ENCODE assay signal across 9 mouse cellular contexts in genomic region chr11:58954170-58954419, GRCm38 (mm10). TPM values are rescaled to one million over a fixed set of nuclear protein-coding genes. Genes with fewer than 3 reads are reported as not detected.
DNase-seq lines count a peak whose midpoint lies in the region; ATAC-seq lines count a peak whose summit lies in the region.
"Not testable (repeated sequence)": the region's sequence is repeated elsewhere in the genome, so short reads cannot be mapped to it uniquely, and the experiment has no call there.
"Had no signal": no experiment of that assay in that cellular context is flagged by ENCODE, and none has a peak within 500 bp of the region (broad histone marks: within the 10 kb centered on the region; RNA-seq: fewer than 3 reads in every experiment).

No protein-coding gene starts in this region.

- peak overlapping the region; percentile 76 for H3K4me3 ChIP-seq in brown adipose tissue, adult 24 weeks (ENCODE audit: insufficient read depth, low read depth, low read length)
- H3K4me3 ChIP-seq in forebrain, embryonic 12.5 days (replicated peaks) = peak overlapping the region; percentile 71
- H3K4me3 ChIP-seq in heart, embryonic 16.5 days (ENCODE audit: low read length) = peak overlapping the region; percentile 78
- peak overlapping the region; percentile 66 for H3K4me3 ChIP-seq in intestine, embryonic 16.5 days (ENCODE audit: low read length)
- H3K4me3 ChIP-seq in limb, embryonic 15.5 days = peak overlapping the region; percentile 74
- peak overlapping the region; percentile 95 for H3K4me3 ChIP-seq in macrophage (ENCODE audit: inconsistent target)
- peak overlapping the region; percentile 83 for H3K4me3 ChIP-seq in neural tube, embryonic 14.5 days (ENCODE audit: low read depth, low read length)

- H3K4me2 ChIP-seq in forebrain, embryonic 12.5 days = peak overlapping the region; percentile 92
- peak overlapping the region; percentile 96 for H3K4me2 ChIP-seq in heart, embryonic 16.5 days (ENCODE audit: low read depth, low read length)
- H3K4me2 ChIP-seq in intestine, embryonic 16.5 days (ENCODE audit: low read depth, low read length) = peak overlapping the region; percentile 96
- peak overlapping the region; percentile 91 for H3K4me2 ChIP-seq in limb, embryonic 15.5 days
- H3K4me2 ChIP-seq in neural tube, embryonic 14.5 days (ENCODE audit: low read depth, low read length) = peak overlapping the region; percentile 84

- WGBS in forebrain, embryonic 12.5 days = under 1% methylated on average over 13 of the region's 17 CpGs
- WGBS in heart, embryonic 16.5 days = 0% methylated on average over 13 of the region's 17 CpGs
- WGBS in intestine, embryonic 16.5 days = 1% methylated on average over 17 of the region's 17 CpGs
- WGBS in limb, embryonic 15.5 days = 0% methylated on average over 17 of the region's 17 CpGs
- 0% methylated on average over 8 of the region's 17 CpGs for WGBS in macrophage (ENCODE audit: missing documents)
- 0% methylated on average over 17 of the region's 17 CpGs for WGBS in neural tube, embryonic 14.5 days

- H3K9me3 ChIP-seq in forebrain, embryonic 12.5 days; heart, embryonic 16.5 days (replicated peaks; ENCODE audit: control insufficient read depth, low read length); intestine, embryonic 16.5 days (ENCODE audit: control insufficient read depth, low read length); limb, embryonic 15.5 days; neural tube, embryonic 14.5 days (ENCODE audit: control insufficient read depth, low read length): not testable (repeated sequence)

- not testable (repeated sequence) for ATAC-seq in forebrain, embryonic 12.5 days (ENCODE audit: low FRiP score); heart, embryonic 16.5 days (replicated peaks; ENCODE audit: extremely low read depth, insufficient read depth, low FRiP score); intestine, embryonic 16.5 days; limb, embryonic 15.5 days (ENCODE audit: insufficient number of reproducible peaks, low FRiP score, low TSS enrichment, low read depth)
- ATAC-seq in neural tube, embryonic 14.5 days (ENCODE audit: low read depth) = peak; percentile 31

- H3K36me3 ChIP-seq in forebrain, embryonic 12.5 days (replicated peaks); heart, embryonic 16.5 days (ENCODE audit: control insufficient read depth, insufficient read depth); intestine, embryonic 16.5 days (ENCODE audit: control insufficient read depth, insufficient read depth, low read length); limb, embryonic 15.5 days; macrophage (ENCODE audit: inconsistent target); neural tube, embryonic 14.5 days (ENCODE audit: control insufficient read depth, insufficient read depth, low read length): not testable (repeated sequence)

- H3K27ac ChIP-seq in brown adipose tissue, adult 24 weeks (replicated peaks; ENCODE audit: low read depth, low read length) = peak overlapping the region; percentile 76
- peak overlapping the region; percentile 100 for H3K27ac ChIP-seq in forebrain, embryonic 12.5 days
- peak overlapping the region; percentile 100 for H3K27ac ChIP-seq in heart, embryonic 16.5 days (ENCODE audit: low read length)
- peak overlapping the region; percentile 90 for H3K27ac ChIP-seq in intestine, embryonic 16.5 days (ENCODE audit: low read length)
- peak overlapping the region; percentile 98 for H3K27ac ChIP-seq in limb, embryonic 15.5 days
- H3K27ac ChIP-seq in macrophage = peak overlapping the region; percentile 95
- H3K27ac ChIP-seq in neural tube, embryonic 14.5 days (ENCODE audit: low read depth, low read length) = peak overlapping the region; percentile 100

- DNase-seq in urinary bladder, adult 2 months (ENCODE audit: low spot score) = peak; percentile 48

- not testable (repeated sequence) for H3K4me1 ChIP-seq in brown adipose tissue, adult 24 weeks (ENCODE audit: control insufficient read depth, insufficient read depth, insufficient read length, low read length)
- H3K4me1 ChIP-seq in forebrain, embryonic 12.5 days = peaks cover 52% of the 10 kb centered on the region
- peaks cover 32% of the 10 kb centered on the region for H3K4me1 ChIP-seq in heart, embryonic 16.5 days (ENCODE audit: control insufficient read depth, insufficient read depth, low read length)
- H3K4me1 ChIP-seq in intestine, embryonic 16.5 days (ENCODE audit: control insufficient read depth, insufficient read depth, low read length) = peaks cover 26% of the 10 kb centered on the region
- peaks cover 31% of the 10 kb centered on the region for H3K4me1 ChIP-seq in limb, embryonic 15.5 days
- peaks cover 34% of the 10 kb centered on the region for H3K4me1 ChIP-seq in neural tube, embryonic 14.5 days (ENCODE audit: control insufficient read depth, insufficient read depth, low read length)

- H3K9ac ChIP-seq in forebrain, embryonic 12.5 days = peak overlapping the region; percentile 91
- peak overlapping the region; percentile 86 for H3K9ac ChIP-seq in heart, embryonic 16.5 days (ENCODE audit: low read length)
- H3K9ac ChIP-seq in intestine, embryonic 16.5 days (ENCODE audit: low read depth, low read length) = peak overlapping the region; percentile 77
- peak overlapping the region; percentile 40 for H3K9ac ChIP-seq in limb, embryonic 15.5 days
- H3K9ac ChIP-seq in neural tube, embryonic 14.5 days (replicated peaks; ENCODE audit: low read depth, low read length) = peak overlapping the region; percentile 96

- H3K79me2 ChIP-seq in macrophage (ENCODE audit: inconsistent target) = peaks cover 33% of the 10 kb centered on the region

- not testable (repeated sequence) for H3K27me3 ChIP-seq in forebrain, embryonic 12.5 days; heart, embryonic 16.5 days (ENCODE audit: control insufficient read depth, insufficient read depth, low read length); intestine, embryonic 16.5 days (replicated peaks; ENCODE audit: control insufficient read depth, insufficient read depth, low read length); limb, embryonic 15.5 days; neural tube, embryonic 14.5 days (ENCODE audit: control insufficient read depth, insufficient read depth, low read length)

RNA-seq across cellular contexts. Expression of gene Hist3h2a, which starts 0.4 kb away (rescaled TPM):
- 8.2 and 12.4 TPM in 2 replicates for polyA plus RNA-seq in brown adipose tissue, adult 24 weeks (2012; ENCODE audit: insufficient read depth, insufficient read length, missing spikeins)
- 91.9 and 92.9 TPM in 2 replicates for polyA plus RNA-seq in forebrain, embryonic 12.5 days (2016; fragmentation: Nextera tagmentation; extraction: Ambion mirVana)
- 33.9 and 35.2 TPM in 2 replicates for polyA plus RNA-seq in heart, embryonic 16.5 days (2015; fragmentation: Nextera tagmentation; extraction: Ambion mirVana)
- 28.5 and 31.6 TPM in 2 replicates for polyA plus RNA-seq in intestine, embryonic 16.5 days (2015; fragmentation: Nextera tagmentation; extraction: Ambion mirVana)
- 24.8 and 26.9 TPM in 2 replicates for polyA plus RNA-seq in limb, embryonic 15.5 days (2015; fragmentation: Nextera tagmentation; extraction: Ambion mirVana)
- 100 to 1,000 TPM in 5 of 26 experiments, 10 to 100 TPM in 18, 1 to 10 TPM in 3; 6.6 to 134 (median 27.4) TPM for total RNA-seq in macrophage (2018; cell fraction: chromatin; rRNA removed)
- 10 to 100 TPM; 19.1 to 74.1 (median 48.6) TPM for total RNA-seq in macrophage (2018; cell fraction: cytosol; rRNA removed)
- 100 to 1,000 TPM in 5 of 26 experiments, 10 to 100 TPM in 21; 14.1 to 225 (median 52.5) TPM for total RNA-seq in macrophage (2018; cell fraction: nucleus; rRNA removed)
- polyA plus RNA-seq in macrophage (2018) = 16.2 to 56.9 TPM (median 24.3 TPM) in 3 replicates
- 80.7 and 98.2 TPM in 2 replicates for polyA plus RNA-seq in neural tube, embryonic 14.5 days (2014; fragmentation: Nextera tagmentation; extraction: Ambion mirVana)
- 22.0 and 27.2 TPM in 2 replicates for polyA plus RNA-seq in urinary bladder, adult 2 months (2012; rRNA removed)

RNA-seq across cellular contexts. Expression of gene Trim17, which starts 0.4 kb away (rescaled TPM):
- polyA plus RNA-seq in brown adipose tissue, adult 24 weeks (2012; ENCODE audit: insufficient read depth, insufficient read length, missing spikeins) = not detected in 2 replicates
- polyA plus RNA-seq in forebrain, embryonic 12.5 days (2016; fragmentation: Nextera tagmentation; extraction: Ambion mirVana) = 0.89 and 1.0 TPM in 2 replicates
- 0.26 and 0.39 TPM in 2 replicates for polyA plus RNA-seq in heart, embryonic 16.5 days (2015; fragmentation: Nextera tagmentation; extraction: Ambion mirVana)
- 0.15 and 0.35 TPM in 2 replicates for polyA plus RNA-seq in intestine, embryonic 16.5 days (2015; fragmentation: Nextera tagmentation; extraction: Ambion mirVana)
- 0.60 and 0.62 TPM in 2 replicates for polyA plus RNA-seq in limb, embryonic 15.5 days (2015; fragmentation: Nextera tagmentation; extraction: Ambion mirVana)
- total RNA-seq in macrophage (2018; cell fraction: chromatin; rRNA removed) = 1 to 10 TPM in 3 of 26 experiments, under 1 TPM in 18, not detected in 5; 0.25 to 1.5 (median 0.54) TPM
- total RNA-seq in macrophage (2018; cell fraction: cytosol; rRNA removed) = under 1 TPM in 25 of 26 experiments, not detected in 1; 0.04 to 0.30 (median 0.11) TPM
- under 1 TPM in 24 of 26 experiments, not detected in 2; 0.16 to 0.98 (median 0.52) TPM for total RNA-seq in macrophage (2018; cell fraction: nucleus; rRNA removed)
- polyA plus RNA-seq in macrophage (2018) = 0.07 to 0.14 TPM in 2 of 3 replicates, not detected in the other
- 0.80 and 1.5 TPM in 2 replicates for polyA plus RNA-seq in neural tube, embryonic 14.5 days (2014; fragmentation: Nextera tagmentation; extraction: Ambion mirVana)
- polyA plus RNA-seq in urinary bladder, adult 2 months (2012; rRNA removed) = 0.23 and 0.49 TPM in 2 replicates
- total RNA-seq: megakaryocyte-erythroid progenitor cell, adult 5-6 weeks had no signal

RNA-seq across cellular contexts. Expression of gene Hist3h2ba, which starts 5.4 kb away (rescaled TPM):
- polyA plus RNA-seq in brown adipose tissue, adult 24 weeks (2012; ENCODE audit: insufficient read depth, insufficient read length, missing spikeins) = not detected in 2 replicates
- 185 and 187 TPM in 2 replicates for polyA plus RNA-seq in forebrain, embryonic 12.5 days (2016; fragmentation: Nextera tagmentation; extraction: Ambion mirVana)
- 21.8 and 27.5 TPM in 2 replicates for polyA plus RNA-seq in heart, embryonic 16.5 days (2015; fragmentation: Nextera tagmentation; extraction: Ambion mirVana)
- polyA plus RNA-seq in intestine, embryonic 16.5 days (2015; fragmentation: Nextera tagmentation; extraction: Ambion mirVana) = 34.7 and 40.9 TPM in 2 replicates
- 12.6 and 31.7 TPM in 2 replicates for polyA plus RNA-seq in limb, embryonic 15.5 days (2015; fragmentation: Nextera tagmentation; extraction: Ambion mirVana)
- not detected for total RNA-seq in macrophage (2018; cell fraction: chromatin; rRNA removed)
- total RNA-seq in macrophage (2018; cell fraction: cytosol; rRNA removed) = 1 to 10 TPM in 9 of 26 experiments, under 1 TPM in 15, not detected in 2; 0.45 to 2.0 (median 0.95) TPM
- 1 to 10 TPM in 2 of 26 experiments, not detected in 24; 1.4 to 1.8 TPM for total RNA-seq in macrophage (2018; cell fraction: nucleus; rRNA removed)
- 0.50 to 0.78 TPM in 2 of 3 replicates, not detected in the other for polyA plus RNA-seq in macrophage (2018)
- polyA plus RNA-seq in neural tube, embryonic 14.5 days (2014; fragmentation: Nextera tagmentation; extraction: Ambion mirVana) = 115 and 117 TPM in 2 replicates
- 1.3 and 2.2 TPM in 2 replicates for polyA plus RNA-seq in urinary bladder, adult 2 months (2012; rRNA removed)

RNA-seq across cellular contexts. Expression of gene Rnf187, which starts 15.4 kb away (rescaled TPM):
- polyA plus RNA-seq in brown adipose tissue, adult 24 weeks (2012; ENCODE audit: insufficient read depth, insufficient read length, missing spikeins) = 76.4 and 79.9 TPM in 2 replicates
- 403 and 431 TPM in 2 replicates for polyA plus RNA-seq in forebrain, embryonic 12.5 days (2016; fragmentation: Nextera tagmentation; extraction: Ambion mirVana)
- 172 and 176 TPM in 2 replicates for polyA plus RNA-seq in heart, embryonic 16.5 days (2015; fragmentation: Nextera tagmentation; extraction: Ambion mirVana)
- 131 and 138 TPM in 2 replicates for polyA plus RNA-seq in intestine, embryonic 16.5 days (2015; fragmentation: Nextera tagmentation; extraction: Ambion mirVana)
- 202 and 230 TPM in 2 replicates for polyA plus RNA-seq in limb, embryonic 15.5 days (2015; fragmentation: Nextera tagmentation; extraction: Ambion mirVana)
- total RNA-seq in macrophage (2018; cell fraction: chromatin; rRNA removed) = 10 to 100 TPM in 17 of 26 experiments, 1 to 10 TPM in 9; 2.9 to 35.0 (median 14.9) TPM
- 100 to 1,000 TPM in 13 of 26 experiments, 10 to 100 TPM in 13; 69.7 to 129 (median 99.3) TPM for total RNA-seq in macrophage (2018; cell fraction: cytosol; rRNA removed)
- 10 to 100 TPM; 18.7 to 68.4 (median 36.7) TPM for total RNA-seq in macrophage (2018; cell fraction: nucleus; rRNA removed)
- polyA plus RNA-seq in macrophage (2018) = 45.0 to 110 TPM (median 97.1 TPM) in 3 replicates
- polyA plus RNA-seq in neural tube, embryonic 14.5 days (2014; fragmentation: Nextera tagmentation; extraction: Ambion mirVana) = 661 and 689 TPM in 2 replicates
- polyA plus RNA-seq in urinary bladder, adult 2 months (2012; rRNA removed) = 137 and 140 TPM in 2 replicates

RNA-seq across cellular contexts. Expression of gene Trim11, which starts 23.8 kb away (rescaled TPM):
- polyA plus RNA-seq in brown adipose tissue, adult 24 weeks (2012; ENCODE audit: insufficient read depth, insufficient read length, missing spikeins) = 3.8 and 4.8 TPM in 2 replicates
- polyA plus RNA-seq in forebrain, embryonic 12.5 days (2016; fragmentation: Nextera tagmentation; extraction: Ambion mirVana) = 19.2 and 20.9 TPM in 2 replicates
- polyA plus RNA-seq in heart, embryonic 16.5 days (2015; fragmentation: Nextera tagmentation; extraction: Ambion mirVana) = 37.1 and 40.3 TPM in 2 replicates
- polyA plus RNA-seq in intestine, embryonic 16.5 days (2015; fragmentation: Nextera tagmentation; extraction: Ambion mirVana) = 17.0 and 17.5 TPM in 2 replicates
- polyA plus RNA-seq in limb, embryonic 15.5 days (2015; fragmentation: Nextera tagmentation; extraction: Ambion mirVana) = 20.4 and 23.9 TPM in 2 replicates
- 10 to 100 TPM; 24.2 to 97.7 (median 71.8) TPM for total RNA-seq in macrophage (2018; cell fraction: chromatin; rRNA removed)
- total RNA-seq in macrophage (2018; cell fraction: cytosol; rRNA removed) = 10 to 100 TPM in 22 of 26 experiments, 1 to 10 TPM in 4; 7.7 to 22.5 (median 18.0) TPM
- 10 to 100 TPM; 18.6 to 83.1 (median 49.3) TPM for total RNA-seq in macrophage (2018; cell fraction: nucleus; rRNA removed)
- 11.4 to 20.3 TPM (median 14.2 TPM) in 3 replicates for polyA plus RNA-seq in macrophage (2018)
- polyA plus RNA-seq in neural tube, embryonic 14.5 days (2014; fragmentation: Nextera tagmentation; extraction: Ambion mirVana) = 20.4 TPM in 2 replicates
- polyA plus RNA-seq in urinary bladder, adult 2 months (2012; rRNA removed) = 27.1 and 28.1 TPM in 2 replicates

Comparison
In these comparisons a context has a peak if more than half of its experiments do, and no peak if none do; other contexts are left out.
1. H3K9ac ChIP-seq: peak in every context shown above with its lines; median percentile 96 in neural tube, embryonic 14.5 days; 91 in forebrain, embryonic 12.5 days; 86 in heart, embryonic 16.5 days; 77 in intestine, embryonic 16.5 days; 40 in limb, embryonic 15.5 days.